Comparison of ENCODE assay signal across 17 mouse cellular contexts in the genomic region with DNA sequence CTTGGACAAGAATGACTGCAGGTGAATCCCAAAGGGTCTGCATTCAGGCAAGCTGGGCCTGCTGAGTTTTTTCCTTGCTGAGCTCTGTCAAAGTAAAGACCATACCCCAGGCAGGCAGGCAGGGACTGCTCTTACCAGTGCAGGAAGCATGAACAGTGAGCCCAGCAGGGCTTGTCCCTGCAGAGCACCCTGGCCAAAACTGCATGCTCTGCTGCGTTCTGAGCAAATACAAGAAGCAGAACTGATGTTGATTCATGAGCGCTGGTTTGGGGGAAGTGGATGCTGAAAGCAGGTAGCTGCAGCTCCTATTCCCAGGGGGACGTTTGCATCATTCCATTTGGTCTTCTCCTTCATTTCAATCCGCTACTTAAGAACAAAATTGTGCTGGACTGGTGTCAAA. TPM values are rescaled to one million over a fixed set of nuclear protein-coding genes. Genes with fewer than 3 reads are reported as not detected.
"Had no signal": no experiment of that assay in that cellular context is flagged by ENCODE, and none has a peak within 500 bp of the region (broad histone marks: within the 10 kb centered on the region; RNA-seq: fewer than 3 reads in every experiment).

No protein-coding gene starts in this region.

- H3K27ac ChIP-seq: limb, embryonic 13.5 days; liver, embryonic 14.5 days; midbrain, embryonic 12.5 days; neural tube, embryonic 13.5 days; stomach, embryonic 15.5 days had no signal

- H3K9me3 ChIP-seq: limb, embryonic 13.5 days; midbrain, embryonic 12.5 days; neural tube, embryonic 13.5 days; stomach, embryonic 15.5 days had no signal

- H3K36me3 ChIP-seq: limb, embryonic 13.5 days; neural tube, embryonic 13.5 days; stomach, embryonic 15.5 days had no signal

- DNase-seq: kidney, adult 8-10 months; left cerebral cortex, postnatal 4 days; lung, adult 18-20 months; retina, postnatal 1 day; right cerebral cortex, postnatal 4 days; spleen, adult 18-20 months; thymus, adult 2 months; thymus, postnatal 25 days had no signal

- H3K27me3 ChIP-seq: limb, embryonic 13.5 days; midbrain, embryonic 12.5 days; neural tube, embryonic 13.5 days; stomach, embryonic 15.5 days had no signal

- H3K4me3 ChIP-seq: layer of hippocampus, adult 2 months; limb, embryonic 13.5 days; midbrain, embryonic 12.5 days; neural tube, embryonic 13.5 days; stomach, embryonic 15.5 days had no signal

- ATAC-seq: midbrain, embryonic 16.5 days had no signal

- H3K4me1 ChIP-seq: limb, embryonic 13.5 days; midbrain, embryonic 12.5 days; neural tube, embryonic 13.5 days; stomach, embryonic 15.5 days had no signal

- H3K9ac ChIP-seq: limb, embryonic 13.5 days; liver, embryonic 14.5 days; midbrain, embryonic 12.5 days; neural tube, embryonic 13.5 days; stomach, embryonic 15.5 days had no signal

- H3K4me2 ChIP-seq: limb, embryonic 13.5 days; midbrain, embryonic 12.5 days; neural tube, embryonic 13.5 days; stomach, embryonic 15.5 days had no signal

RNA-seq across cellular contexts. Expression of a gene that starts 19.4 kb away (rescaled TPM):
- polyA plus RNA-seq: intestine, embryonic 14.5 days; liver, adult 2 months had no signal
